Comparison of ENCODE assay signal across 14 mouse cellular contexts in genomic region chr16:20824226-20824625, GRCm38 (mm10).
DNase-seq lines count a peak whose midpoint lies in the region; ATAC-seq lines count a peak whose summit lies in the region.
"Had no signal": no experiment of that assay in that cellular context is flagged by ENCODE, and none has a peak within 500 bp of the region (broad histone marks: within the 10 kb centered on the region; RNA-seq: fewer than 3 reads in every experiment).

No protein-coding gene starts in this region.

- no peak overlapping the region for H3K9ac ChIP-seq in forebrain, embryonic 12.5 days
- H3K9ac ChIP-seq: intestine, embryonic 15.5 days; liver, embryonic 15.5 days had no signal

- no peak for ATAC-seq in forebrain, embryonic 12.5 days (ENCODE audit: low FRiP score)
- ATAC-seq: forebrain, embryonic 16.5 days; intestine, embryonic 15.5 days; Patski had no signal

- no peaks in the 10 kb centered on the region for H3K36me3 ChIP-seq in forebrain, embryonic 12.5 days (replicated peaks)
- H3K36me3 ChIP-seq: intestine, embryonic 15.5 days; liver, embryonic 15.5 days had no signal

- H3K4me1 ChIP-seq in forebrain, embryonic 12.5 days: no peaks in the 10 kb centered on the region; the same call in 1 of the 2 replicates
- H3K4me1 ChIP-seq: intestine, embryonic 15.5 days; liver, embryonic 15.5 days had no signal

- no peak overlapping the region for H3K4me3 ChIP-seq in forebrain, embryonic 12.5 days (replicated peaks)
- H3K4me3 ChIP-seq: intestine, embryonic 15.5 days; liver, embryonic 15.5 days had no signal

- H3K27me3 ChIP-seq in forebrain, embryonic 12.5 days: no peaks in the 10 kb centered on the region
- H3K27me3 ChIP-seq: intestine, embryonic 15.5 days; liver, embryonic 15.5 days; Patski had no signal

- no peaks in the 10 kb centered on the region for H3K9me3 ChIP-seq in forebrain, embryonic 12.5 days
- H3K9me3 ChIP-seq: intestine, embryonic 15.5 days; liver, embryonic 15.5 days had no signal

- 52% methylated on average over 7 of the region's 7 CpGs for WGBS in forebrain, embryonic 12.5 days

- DNase-seq in right cerebral cortex, adult 18-20 months: peak; percentile 90
- DNase-seq in right cerebral cortex, postnatal 4 days: no peak
- DNase-seq in cerebellum, postnatal 10 days: peak; percentile 28 to 32
- DNase-seq in layer of hippocampus, adult 9-10 months (ENCODE audit: low spot score): peak; percentile 41
- peak; percentile 78 for DNase-seq in right cerebral cortex, postnatal 25 days
- no peak for DNase-seq in urinary bladder, postnatal 4 days (ENCODE audit: low spot score in 2 of 2)
- no peak for DNase-seq in lung, adult 18-20 months
- DNase-seq: adrenal gland, adult 2 months; heart, adult 11 months had no signal

- H3K27ac ChIP-seq in forebrain, embryonic 12.5 days: no peak overlapping the region
- H3K27ac ChIP-seq: intestine, embryonic 15.5 days; liver, embryonic 15.5 days had no signal

- H3K4me2 ChIP-seq in forebrain, embryonic 12.5 days: no peak overlapping the region
- H3K4me2 ChIP-seq: intestine, embryonic 15.5 days; liver, embryonic 15.5 days had no signal

Comparison
In these comparisons a context has a peak if more than half of its experiments do, and no peak if none do; other contexts are left out.
1. DNase-seq: peak in right cerebral cortex, adult 18-20 months (single experiment), cerebellum, postnatal 10 days (2 of 2), layer of hippocampus, adult 9-10 months (single experiment) and right cerebral cortex, postnatal 25 days (single experiment); none in right cerebral cortex, postnatal 4 days (single experiment), urinary bladder, postnatal 4 days (0 of 2) and lung, adult 18-20 months (0 of 2).